Mouse (Mus musculus) hindbrain, postnatal 0 days (tissue): ENCODE results near the gene Adat3. TPM values are rescaled to one million over a fixed set of nuclear protein-coding genes. Genes with fewer than 3 reads are reported as not detected.

ENCODE experiments used
- ATAC-seq: fragments of 200-750 bp; cut with Nextera tagmentation; 2 replicates; pipeline ENCODE4 v1.8.0; 2017; ENCODE audit warnings: mild to moderate bottlenecking, moderate TSS enrichment, moderate library complexity
- DNase-seq: peaks from one replicate; pipeline ENCODE4 v3.0.0-alpha.2; 2015; ENCODE audit warnings: low spot score
- H3K27ac ChIP-seq: fragments of 300-500 bp; sonication (generic); 2 replicates; pipeline ENCODE4 v1.5.1; 2014; ENCODE audit warnings: mild to moderate bottlenecking
- H3K27me3 ChIP-seq: fragments of 300-500 bp; sonication (generic); 2 replicates; pipeline ENCODE4 v1.6.1; 2014; ENCODE audit warnings: low read length, mixed read lengths; ENCODE audit not compliant: insufficient read depth
- H3K36me3 ChIP-seq: fragments of 300-500 bp; sonication (generic); 2 replicates; pipeline ENCODE4 v1.6.1; 2014; ENCODE audit warnings: low read length, mixed read lengths; ENCODE audit not compliant: insufficient read depth
- H3K4me1 ChIP-seq: fragments of 300-500 bp; sonication (generic); 2 replicates; pipeline ENCODE4 v1.6.1; 2014; ENCODE audit warnings: antibody characterized with exemption, low read length, mixed read lengths; ENCODE audit not compliant: insufficient read depth
- H3K4me2 ChIP-seq: fragments of 300-500 bp; sonication (generic); 2 replicates; pipeline ENCODE4 v1.6.1; 2014; ENCODE audit warnings: low read depth, mild to moderate bottlenecking, low read length, moderate library complexity, mixed read lengths
- H3K4me3 ChIP-seq: fragments of 300-500 bp; sonication (generic); 2 replicates; pipeline ENCODE4 v1.5.1; 2014; ENCODE audit warnings: low read length
- H3K9ac ChIP-seq: fragments of 300-500 bp; sonication (generic); replicated peaks from 2 replicates; pipeline ENCODE4 v1.6.1; 2014; ENCODE audit warnings: mild to moderate bottlenecking, low read length, moderate library complexity, mixed read lengths
- H3K9me3 ChIP-seq: fragments of 300-500 bp; sonication (generic); 2 replicates; pipeline ENCODE4 v1.6.1; 2016; ENCODE audit warnings: low read length, mixed read lengths
- CTCF ChIP-seq: IDR thresholded peaks from 2 replicates; pipeline ENCODE4 v1.5.1; 2016; ENCODE audit warnings: antibody characterized with exemption, control low read depth, low read depth
- WGBS: fragments of 180-500 bp; shearing (Covaris S2); extraction: QIAGEN DNeasy Blood & Tissue Kit; methylation state at CpG from one replicate; pipeline ENCODE4 v1.1.7; 2014; 5-methylcytosine and 5-hydroxymethylcytosine counted together
- polyA plus RNA-seq: library from polyadenylated mRNA; unstranded; fragments of >200 nt; fragmentation: Nextera tagmentation; extraction: Ambion mirVana; gene quantifications from 2 replicates; pipeline ENCODE4 v1.2.1, GENCODE M21; 2015
- total RNA-seq: library from RNA; depleted of rRNA; stranded (reverse); fragments of >200 nt; gene quantifications from 2 replicates; pipeline ENCODE4 v1.2.3, GENCODE M21; 2014; rRNA removed

The Adat3 gene
- 7.3 and 11.4 TPM in 2 replicates for total RNA-seq
- 3.6 and 4.0 TPM in 2 replicates for polyA plus RNA-seq

DNA sequence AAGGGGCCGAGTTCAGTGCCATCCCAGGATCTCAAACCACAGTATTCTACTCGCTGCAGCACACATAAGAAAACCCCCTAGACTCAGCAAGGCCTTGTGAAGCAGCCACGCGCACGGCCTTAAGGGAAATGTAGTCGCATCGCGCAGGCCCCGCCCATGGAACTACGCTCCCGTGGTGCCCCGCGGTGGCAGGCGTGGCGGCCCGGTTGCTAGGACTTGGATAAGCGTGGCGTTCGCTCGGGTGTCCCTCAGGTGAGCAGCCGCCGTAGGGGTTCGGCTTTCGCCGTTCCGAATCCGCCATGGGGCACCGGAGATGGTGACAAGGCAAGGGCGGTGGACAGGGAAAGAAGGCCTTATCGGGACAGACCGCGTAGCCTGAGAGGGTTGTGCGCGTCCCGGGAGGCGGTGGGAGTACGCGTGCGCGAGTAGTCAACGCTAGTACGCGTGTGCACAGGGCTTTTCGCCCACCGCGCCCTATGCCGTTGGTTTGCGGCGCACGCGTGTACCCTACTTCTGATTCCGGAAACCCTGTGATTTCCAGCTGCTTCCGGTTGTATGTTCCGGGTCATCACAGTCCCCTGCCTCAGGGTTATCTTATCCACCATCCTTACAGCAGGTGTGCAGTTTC, at the start of gene Adat3, which contains the start of gene Scamp4:
TSS of gene Adat3 (plus strand) at position 183 of the 628 bp plus-strand sequence.
TSS of gene Scamp4 (plus strand) at position 175 of the 628 bp plus-strand sequence.
- WGBS: under 1% methylated on average over 53 of the region's 54 CpGs
- peak within 1 kb of the TSS; percentile 75 for H3K4me3 ChIP-seq
- H3K27me3 ChIP-seq: no peaks in the 10 kb centered on the region
- peak within 1 kb of the TSS; percentile 89 for H3K4me2 ChIP-seq
- TF ChIP-seq CTCF: no peak
- H3K9me3 ChIP-seq: no peaks in the 10 kb centered on the region
- H3K4me1 ChIP-seq: peaks cover 14% of the 10 kb centered on the region
- peaks cover 16% of the 10 kb centered on the region for H3K36me3 ChIP-seq
- H3K27ac ChIP-seq: peak within 1 kb of the TSS; percentile 91
- ATAC-seq (peak; percentile 97), DNase-seq (peak; percentile 98)
- H3K9ac ChIP-seq: peak within 1 kb of the TSS; percentile 65

DNA sequence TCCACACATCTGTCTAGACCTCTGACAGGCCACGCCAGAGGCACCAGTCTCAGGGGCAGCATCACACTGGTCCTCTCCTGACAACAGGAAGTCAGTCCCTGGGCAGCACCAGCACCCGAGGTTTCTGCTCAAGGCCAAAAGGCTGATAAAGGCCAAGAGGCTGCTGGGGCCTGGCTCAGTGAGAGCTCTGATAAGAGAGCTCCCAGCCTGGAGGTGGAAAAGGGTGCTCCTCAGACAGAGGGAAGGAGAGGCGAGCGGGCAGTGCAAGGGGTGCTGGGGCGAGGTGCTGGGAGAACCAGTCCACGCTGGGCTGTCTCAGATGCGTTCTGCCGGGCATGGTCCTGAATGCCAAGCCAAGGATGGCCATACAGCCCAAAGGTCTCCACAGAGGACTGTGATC, 49.1 kb upstream of the Adat3 start:
- ATAC-seq: no peak
- TF ChIP-seq CTCF: no peak
- Histone ChIP-seq H3K27me3 (no peaks in the 10 kb centered on the region), H3K9me3 (no peaks in the 10 kb centered on the region), H3K4me1 (no peaks in the 10 kb centered on the region), H3K36me3 (peaks cover 15% of the 10 kb centered on the region; the same call in 1 of the 2 replicates), H3K9ac (no peak overlapping the region), H3K4me3 (no peak overlapping the region), H3K27ac (no peak overlapping the region), H3K4me2 (no peak overlapping the region)
- WGBS: 92% methylated on average over 8 of the region's 8 CpGs
- DNase-seq: no peak

DNA sequence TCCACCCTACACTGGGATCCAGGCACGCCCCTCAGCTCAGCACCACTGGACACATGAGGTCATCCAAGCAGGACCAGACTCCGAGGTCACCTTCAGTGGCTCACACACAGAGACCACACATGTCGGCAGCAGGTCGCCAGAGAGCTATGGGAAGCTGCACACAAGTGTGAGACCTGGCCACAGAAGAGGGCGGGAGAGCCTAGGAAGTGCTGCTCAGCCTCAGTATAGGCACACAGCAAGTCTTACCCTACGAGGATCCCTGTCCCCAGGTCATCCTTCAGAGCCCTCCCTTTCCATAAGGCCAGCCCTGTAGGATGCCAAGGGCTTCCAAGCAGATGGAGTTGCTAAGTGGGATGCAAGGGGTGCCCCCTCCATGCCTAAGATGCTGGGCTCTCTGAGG, 48.7 kb upstream of the Adat3 start:
- Histone ChIP-seq H3K27me3 (no peaks in the 10 kb centered on the region), H3K9me3 (no peaks in the 10 kb centered on the region), H3K4me2 (no peak overlapping the region), H3K4me1 (no peaks in the 10 kb centered on the region), H3K4me3 (no peak overlapping the region), H3K9ac (no peak overlapping the region), H3K36me3 (peaks cover 15% of the 10 kb centered on the region; the same call in 1 of the 2 replicates), H3K27ac (no peak overlapping the region)
- 93% methylated on average over 6 of the region's 6 CpGs for WGBS
- no peak for DNase-seq
- no peak for ATAC-seq
- no peak for TF ChIP-seq CTCF

DNA sequence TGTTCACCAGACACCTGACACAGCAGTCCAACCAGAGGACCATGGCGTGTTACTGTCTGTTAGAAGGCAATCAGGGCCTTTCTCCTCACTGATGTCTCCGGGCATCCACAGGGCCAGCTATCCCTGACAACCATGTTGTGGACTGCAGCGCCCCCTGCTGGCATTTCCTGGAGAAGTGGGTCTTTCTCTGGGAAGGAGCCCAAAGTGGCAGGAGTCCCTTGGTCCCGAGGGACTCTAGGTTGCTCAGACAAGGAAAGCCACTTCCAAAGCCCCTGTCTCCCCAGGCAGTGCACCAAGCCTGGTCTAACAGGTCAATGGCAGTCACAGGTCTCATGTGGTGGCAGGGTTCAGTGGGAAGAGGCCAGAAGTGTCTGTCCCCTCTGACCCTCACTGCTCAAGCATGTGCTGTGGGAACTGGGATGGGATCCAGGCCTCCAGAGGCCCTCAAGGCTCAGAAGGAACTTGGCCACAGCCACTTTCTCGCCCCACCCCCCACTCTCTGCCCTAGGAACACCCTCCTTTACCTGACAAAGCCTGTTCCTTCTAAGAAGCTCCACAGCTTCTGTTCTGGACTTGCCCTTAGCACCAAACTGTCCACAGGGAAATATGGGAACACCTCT, 45.2 kb upstream of the Adat3 start:
- Histone ChIP-seq H3K9ac (0 out of 2 replicates have a peak overlapping the region, but pooled peaks have one; percentile 2), H3K4me1 (peaks cover 9% of the 10 kb centered on the region), H3K9me3 (no peaks in the 10 kb centered on the region), H3K4me2 (no peak overlapping the region), H3K27ac (no peak overlapping the region), H3K36me3 (no peaks in the 10 kb centered on the region), H3K27me3 (no peaks in the 10 kb centered on the region), H3K4me3 (no peak overlapping the region)
- TF ChIP-seq CTCF: peak; percentile 80
- WGBS: 22% methylated on average over 5 of the region's 5 CpGs
- DNase-seq (peak; percentile 85), ATAC-seq (no peak)

DNA sequence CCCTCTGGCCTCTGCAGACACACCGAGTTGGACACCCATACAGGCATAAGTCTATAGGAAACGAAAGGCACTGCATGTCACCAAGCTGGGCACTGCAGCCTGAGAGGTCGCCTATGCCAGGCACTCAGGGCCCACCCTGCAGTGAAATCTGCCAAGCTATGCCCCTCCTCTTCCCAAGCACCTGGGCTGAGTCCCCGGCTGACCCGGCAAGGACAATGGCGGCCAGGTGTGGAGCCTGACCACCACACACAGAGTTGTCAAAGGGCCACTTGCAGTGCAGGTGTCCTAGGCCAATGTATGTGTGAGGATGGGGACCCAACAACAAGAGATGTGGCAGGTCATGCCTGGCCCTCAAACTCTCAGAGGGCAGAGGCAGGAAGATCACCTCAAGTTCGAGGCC, 43.2 kb upstream of the Adat3 start:
- ATAC-seq (no peak), DNase-seq (no peak)
- Histone ChIP-seq H3K4me2 (0 out of 2 replicates have a peak overlapping the region, but pooled peaks have one; percentile 86), H3K27ac (no peak overlapping the region), H3K9me3 (no peaks in the 10 kb centered on the region), H3K4me1 (peaks cover 9% of the 10 kb centered on the region), H3K36me3 (no peaks in the 10 kb centered on the region), H3K4me3 (no peak overlapping the region), H3K9ac (0 out of 2 replicates have a peak overlapping the region, but pooled peaks have one; percentile 21), H3K27me3 (no peaks in the 10 kb centered on the region)
- WGBS: 90% methylated on average over 7 of the region's 7 CpGs
- TF ChIP-seq CTCF: no peak

DNA sequence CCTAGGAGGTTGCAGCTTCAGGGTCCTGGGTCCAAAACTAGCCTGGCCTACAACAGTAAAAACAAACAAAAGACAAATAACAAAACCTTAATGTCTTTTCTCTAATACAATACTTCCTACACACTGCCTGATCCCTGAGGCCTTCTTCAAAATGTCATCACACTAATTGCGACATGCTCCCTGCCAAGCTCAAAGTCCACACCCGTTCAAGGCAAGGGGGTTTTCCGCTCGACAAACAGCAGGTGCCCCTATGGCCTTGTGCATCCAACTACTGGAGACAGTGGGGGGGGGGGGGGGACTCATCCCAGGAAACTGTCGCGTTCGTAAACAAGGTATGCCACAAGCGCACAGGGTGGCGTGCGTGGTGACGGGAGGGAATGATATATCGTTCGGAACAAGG, 42.1 kb upstream of the Adat3 start:
- Histone ChIP-seq H3K9me3 (no peaks in the 10 kb centered on the region), H3K4me1 (peaks cover 9% of the 10 kb centered on the region), H3K9ac (peak overlapping the region; percentile 98), H3K4me3 (peak overlapping the region; percentile 100), H3K27me3 (no peaks in the 10 kb centered on the region), H3K27ac (peak overlapping the region; percentile 94; the same call in 1 of the 2 replicates), H3K4me2 (peak overlapping the region; percentile 86), H3K36me3 (no peaks in the 10 kb centered on the region)
- TF ChIP-seq CTCF: no peak
- DNase-seq (no peak), ATAC-seq (no peak)
- 1% methylated on average over 13 of the region's 13 CpGs for WGBS
